Mouse (Mus musculus): ENCODE measurements at regions not wholly inside any gene's neighbourhood (a gene's known extent, or its start where the extent isn't known, plus 50 kb on each side); places are given as distances from the start of the nearest gene placed in this dataset.
A peak's percentile ranks its signal among the peaks of the same experiment; 100 is the strongest.

DNA sequence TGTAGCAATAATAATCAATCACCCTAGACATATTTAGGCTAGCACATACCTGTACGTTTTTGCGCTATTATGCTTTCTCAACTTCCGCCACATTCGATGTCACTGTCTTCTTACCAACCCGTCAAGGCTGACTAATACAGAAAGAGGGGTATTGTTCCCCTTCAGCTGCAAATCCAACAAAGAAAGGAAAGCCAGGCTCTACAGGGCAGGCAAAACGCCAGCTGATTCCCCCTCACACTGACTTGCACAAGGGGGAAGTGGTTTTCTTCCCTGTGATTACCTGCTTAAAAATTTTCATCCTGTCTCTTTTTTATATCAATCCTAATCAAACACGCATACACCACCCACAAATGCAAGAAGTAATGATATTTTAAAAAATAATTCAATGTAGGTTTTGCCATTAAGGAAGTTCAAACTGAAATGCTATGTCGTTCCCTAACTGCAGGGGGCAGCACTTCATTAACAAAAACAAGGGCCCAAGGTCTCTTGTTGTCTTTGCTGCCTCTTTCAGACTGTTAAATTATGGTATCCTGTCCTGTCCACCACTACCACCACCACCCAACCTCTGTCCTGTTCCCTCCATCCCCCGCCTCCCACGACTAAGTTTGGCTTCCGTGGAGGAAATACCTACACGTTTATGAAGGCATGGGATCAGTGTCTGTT, 195.4 kb downstream of the Gm11077 start:
- TF ChIP-seq RAD21 (IDR thresholded peaks at IDR 0.05; ENCODE audit: low read depth, low read length) (peak; percentile 9), E2F4 (IDR thresholded peaks at IDR 0.05; ENCODE audit: borderline replicate concordance, low read depth, low read length) (no peak), RCOR1 (IDR thresholded peaks at IDR 0.05; ENCODE audit: low read depth, low read length) (no peak), POLR2A (IDR thresholded peaks at IDR 0.05; ENCODE audit: control insufficient read depth in 1 of 2, insufficient read depth in 1 of 2, low read depth in 1 of 2, low read length in 2 of 2, poor library complexity in 1 of 2) (no peak)

Data from MEL (cell line).